Mouse (Mus musculus) lung, postnatal 0 days (tissue): ENCODE results near the gene Rab27a. TPM values are rescaled to one million over a fixed set of nuclear protein-coding genes. Genes with fewer than 3 reads are reported as not detected.
A peak's percentile ranks its signal among the peaks of the same experiment; 100 is the strongest.
"Not testable (repeated sequence)": the region's sequence is repeated elsewhere in the genome, so short reads cannot be mapped to it uniquely, and the experiment has no call there.

ENCODE experiments used
- ATAC-seq: fragments of 200-750 bp; cut with Nextera tagmentation; 2 replicates; pipeline ENCODE4 v1.8.0; 2017; ENCODE audit warnings: moderate library complexity
- DNase-seq: peaks from one replicate; pipeline ENCODE4 v3.0.0-alpha.2; 2016; ENCODE audit warnings: low spot score
- H3K27ac ChIP-seq: fragments of 300-500 bp; sonication (generic); 2 replicates; pipeline ENCODE4 v1.5.1; 2014; ENCODE audit warnings: antibody characterized with exemption, mild to moderate bottlenecking, low read length, mixed read lengths
- H3K27me3 ChIP-seq: fragments of 300-500 bp; sonication (generic); replicated peaks from 2 replicates; pipeline ENCODE4 v1.6.1; 2014; ENCODE audit warnings: low read length, mixed read lengths; ENCODE audit not compliant: insufficient read depth
- H3K36me3 ChIP-seq: fragments of 300-500 bp; sonication (generic); 2 replicates; pipeline ENCODE4 v1.6.1; 2014; ENCODE audit warnings: low read length, mixed read lengths; ENCODE audit not compliant: insufficient read depth
- H3K4me1 ChIP-seq: fragments of 300-500 bp; sonication (generic); 2 replicates; pipeline ENCODE4 v1.6.1; 2014; ENCODE audit warnings: antibody characterized with exemption, low read depth, low read length, mixed read lengths; ENCODE audit not compliant: insufficient read depth
- H3K4me2 ChIP-seq: fragments of 300-500 bp; sonication (generic); replicated peaks from 2 replicates; pipeline ENCODE4 v1.6.1; 2014; ENCODE audit warnings: low read depth, mild to moderate bottlenecking, low read length, moderate library complexity, mixed read lengths
- H3K4me3 ChIP-seq: fragments of 300-500 bp; sonication (generic); 2 replicates; pipeline ENCODE4 v1.5.1; 2014; ENCODE audit warnings: low read depth, low read length
- H3K9ac ChIP-seq: fragments of 300-500 bp; sonication (generic); replicated peaks from 2 replicates; pipeline ENCODE4 v1.6.1; 2014; ENCODE audit warnings: low read depth, mild to moderate bottlenecking
- H3K9me3 ChIP-seq: fragments of 300-500 bp; sonication (generic); 2 replicates; pipeline ENCODE4 v1.6.1; 2016; ENCODE audit warnings: low read length, mixed read lengths
- CTCF ChIP-seq: IDR thresholded peaks from 2 replicates; pipeline ENCODE4 v1.5.1; 2016; ENCODE audit warnings: antibody characterized with exemption, mild to moderate bottlenecking
- EP300 ChIP-seq: IDR thresholded peaks from 2 replicates; pipeline ENCODE4 v1.6.1; 2016; ENCODE audit warnings: antibody characterized with exemption, mild to moderate bottlenecking, control low read depth
- WGBS: fragments of 180-500 bp; shearing (Covaris S2); extraction: QIAGEN DNeasy Blood & Tissue Kit; methylation state at CpG from one replicate; pipeline ENCODE4 v1.1.7; 2014; 5-methylcytosine and 5-hydroxymethylcytosine counted together
- polyA plus RNA-seq: library from polyadenylated mRNA; unstranded; fragments of >200 nt; fragmentation: Nextera tagmentation; extraction: Ambion mirVana; gene quantifications from 2 replicates; pipeline ENCODE4 v1.2.1, GENCODE M21; 2015

Gene Rab27a
- polyA plus RNA-seq, 1 experiment from 2014 or later, result 48.7 TPM

DNA sequence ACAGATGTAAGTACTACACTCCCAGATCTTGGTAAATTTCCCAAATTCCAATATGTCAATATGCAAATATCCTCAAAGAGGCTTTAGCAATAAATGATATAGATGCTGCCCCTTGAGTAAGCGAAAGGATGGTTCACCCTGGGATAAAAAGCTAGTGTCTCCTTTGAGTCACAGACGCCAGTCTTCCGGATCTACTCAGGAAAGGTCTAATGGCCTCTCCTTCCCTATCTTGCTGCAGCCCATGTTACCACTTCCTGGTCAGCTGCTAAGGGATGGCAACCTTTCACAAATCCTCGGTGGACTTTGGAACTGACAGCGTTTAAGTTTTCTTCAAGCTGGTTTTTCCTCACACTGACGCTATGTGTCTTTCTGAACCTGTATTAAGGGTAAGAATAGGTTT is 24.0 kb downstream of the Rab27a start:
- H3K27ac ChIP-seq, result peak overlapping the region; percentile 82
- 53% methylated on average over 6 of the region's 6 CpGs for WGBS
- peaks cover 7% of the 10 kb centered on the region; the same call in 1 of the 2 replicates for H3K4me1 ChIP-seq
- H3K9me3 ChIP-seq, result no peaks in the 10 kb centered on the region
- no peak overlapping the region for H3K4me3 ChIP-seq
- no peaks in the 10 kb centered on the region for H3K36me3 ChIP-seq
- no peak overlapping the region for H3K9ac ChIP-seq
- H3K4me2 ChIP-seq, result no peak overlapping the region
- DNase-seq (peak; percentile 60), ATAC-seq (peak; percentile 71)
- TF ChIP-seq EP300, result peak; percentile 83
- no peak for TF ChIP-seq CTCF
- no peaks in the 10 kb centered on the region for H3K27me3 ChIP-seq

DNA sequence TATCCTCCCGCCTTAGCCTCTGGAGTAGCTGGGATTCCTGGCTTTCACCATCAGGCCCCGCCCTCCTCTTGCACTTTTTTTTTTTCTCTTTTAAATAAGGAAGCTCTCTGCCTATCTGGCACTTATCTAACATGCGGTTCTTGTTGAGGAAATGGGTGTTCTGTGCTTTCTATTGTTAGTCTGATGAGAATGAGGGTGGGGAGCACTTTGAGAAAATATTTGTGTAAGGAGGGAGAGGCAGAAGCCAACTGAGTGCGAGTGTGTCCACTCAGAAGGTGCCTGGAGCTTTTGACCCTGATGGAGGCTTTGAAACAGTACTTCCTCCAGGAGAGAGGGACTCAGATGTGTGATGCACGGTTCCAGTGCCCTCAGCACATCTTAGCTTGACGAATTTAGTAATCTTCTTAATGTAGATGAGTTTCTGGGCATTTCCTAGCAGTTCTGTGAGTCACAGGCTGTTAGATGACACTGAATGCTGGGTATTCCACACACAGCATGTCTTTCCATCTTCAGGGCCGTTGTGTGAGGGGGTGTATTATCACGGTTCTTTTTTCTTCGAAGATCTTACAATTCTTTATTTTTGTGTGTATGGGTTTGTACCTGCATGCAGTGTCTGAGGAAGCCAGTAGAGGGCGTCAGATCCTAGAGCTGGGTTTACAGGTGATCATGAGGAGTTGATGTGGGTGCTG is 26.5 kb downstream of the Rab27a start:
- TF ChIP-seq EP300 (peak; percentile 98), CTCF (peak; percentile 43)
- H3K4me2 ChIP-seq, result 0 out of 2 replicates have a peak overlapping the region, but pooled peaks have one; percentile 29
- H3K27ac ChIP-seq, result peak overlapping the region; percentile 71

DNA sequence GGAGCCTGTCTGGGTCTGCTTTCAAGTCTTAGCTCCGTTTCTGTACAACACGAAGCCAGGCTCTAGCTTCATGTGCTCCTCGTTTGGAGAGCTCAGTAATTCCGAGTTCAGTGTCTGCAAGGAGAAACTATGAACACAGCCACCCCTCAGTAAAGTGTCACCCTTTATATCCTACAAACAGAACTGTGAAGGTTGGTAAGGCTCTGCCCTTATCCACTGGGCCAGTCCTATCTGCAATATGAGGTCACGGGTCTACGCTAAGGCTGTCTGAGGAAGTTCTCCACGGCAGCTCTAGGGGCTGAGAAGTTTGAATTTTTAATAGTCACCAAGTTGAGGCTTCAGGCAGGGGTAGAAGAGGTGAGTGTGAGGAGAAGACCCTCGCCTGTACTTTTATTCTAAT is 27.8 kb downstream of the Rab27a start:
- ATAC-seq, result no peak
- WGBS, result 71% methylated on average over 8 of the region's 8 CpGs
- no peaks in the 10 kb centered on the region for H3K27me3 ChIP-seq
- no peak overlapping the region for H3K4me3 ChIP-seq
- no peaks in the 10 kb centered on the region for H3K36me3 ChIP-seq
- no peaks in the 10 kb centered on the region for H3K9me3 ChIP-seq
- TF ChIP-seq EP300 (no peak), CTCF (no peak)
- no peak overlapping the region for H3K27ac ChIP-seq
- no peak for DNase-seq
- H3K4me2 ChIP-seq, result no peak overlapping the region
- no peak overlapping the region for H3K9ac ChIP-seq
- H3K4me1 ChIP-seq, result peaks cover 7% of the 10 kb centered on the region; the same call in 1 of the 2 replicates

More for the DNA sequence above, 26.5 kb downstream of the Rab27a start:
- Histone ChIP-seq H3K9ac (no peak overlapping the region), H3K27me3 (no peaks in the 10 kb centered on the region), H3K4me3 (no peak overlapping the region), H3K4me1 (peaks cover 7% of the 10 kb centered on the region; the same call in 1 of the 2 replicates), H3K9me3 (no peaks in the 10 kb centered on the region), H3K36me3 (no peaks in the 10 kb centered on the region)
- 45% methylated on average over 10 of the region's 10 CpGs for WGBS
- DNase-seq, result peak; percentile 92
- peak; percentile 66 for ATAC-seq

DNA sequence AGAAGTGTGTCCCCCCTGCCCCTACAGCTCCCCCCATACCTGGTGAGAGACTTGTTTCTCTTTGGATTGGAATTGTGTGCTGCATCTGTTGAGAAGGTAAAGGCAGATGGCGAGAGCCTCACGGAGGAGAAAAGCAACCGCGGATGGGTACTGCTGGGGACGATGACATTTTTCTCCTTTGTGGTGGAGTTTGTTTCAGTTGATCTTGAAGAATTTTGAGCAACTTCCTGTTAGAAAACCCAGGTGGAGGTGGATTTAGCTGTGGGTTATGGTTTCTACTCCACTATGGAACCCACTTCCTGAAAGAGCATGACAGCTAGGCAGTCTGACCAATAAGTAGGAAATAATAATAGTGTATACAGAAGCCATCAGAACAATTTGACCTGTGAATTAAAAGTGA is 28.5 kb downstream of the Rab27a start:
- WGBS, result 84% methylated on average over 5 of the region's 5 CpGs
- no peaks in the 10 kb centered on the region for H3K36me3 ChIP-seq
- H3K27me3 ChIP-seq, result no peaks in the 10 kb centered on the region
- DNase-seq, result no peak
- no peak for ATAC-seq
- H3K4me1 ChIP-seq, result peaks cover 1% of the 10 kb centered on the region; the same call in 1 of the 2 replicates
- H3K27ac ChIP-seq, result no peak overlapping the region
- no peak for TF ChIP-seq CTCF
- TF ChIP-seq EP300, result no peak
- H3K4me2 ChIP-seq, result no peak overlapping the region
- H3K9ac ChIP-seq, result no peak overlapping the region
- H3K9me3 ChIP-seq, result no peaks in the 10 kb centered on the region
- H3K4me3 ChIP-seq, result no peak overlapping the region

DNA sequence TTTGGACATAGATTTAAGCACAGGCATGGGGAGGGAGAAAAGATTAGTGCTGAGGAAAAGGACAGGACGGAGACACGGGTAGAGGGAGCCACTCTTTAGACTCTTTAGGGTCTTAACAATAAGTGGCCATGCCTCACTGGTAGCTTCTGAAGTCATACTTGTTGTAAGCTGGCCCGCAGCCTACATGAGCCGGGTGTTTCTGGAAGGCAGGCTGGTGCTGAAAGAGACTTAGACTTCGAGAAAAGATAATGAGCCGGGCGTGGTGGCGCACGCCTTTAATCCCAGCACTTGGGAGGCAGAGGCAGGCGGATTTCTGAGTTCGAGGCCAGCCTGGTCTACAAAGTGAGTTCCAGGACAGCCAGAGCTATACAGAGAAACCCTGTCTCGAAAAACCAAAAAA is 34.7 kb downstream of the Rab27a start:
- H3K9ac ChIP-seq, ATAC-seq: not testable (repeated sequence)
- 85% methylated on average over 9 of the region's 12 CpGs for WGBS

DNA sequence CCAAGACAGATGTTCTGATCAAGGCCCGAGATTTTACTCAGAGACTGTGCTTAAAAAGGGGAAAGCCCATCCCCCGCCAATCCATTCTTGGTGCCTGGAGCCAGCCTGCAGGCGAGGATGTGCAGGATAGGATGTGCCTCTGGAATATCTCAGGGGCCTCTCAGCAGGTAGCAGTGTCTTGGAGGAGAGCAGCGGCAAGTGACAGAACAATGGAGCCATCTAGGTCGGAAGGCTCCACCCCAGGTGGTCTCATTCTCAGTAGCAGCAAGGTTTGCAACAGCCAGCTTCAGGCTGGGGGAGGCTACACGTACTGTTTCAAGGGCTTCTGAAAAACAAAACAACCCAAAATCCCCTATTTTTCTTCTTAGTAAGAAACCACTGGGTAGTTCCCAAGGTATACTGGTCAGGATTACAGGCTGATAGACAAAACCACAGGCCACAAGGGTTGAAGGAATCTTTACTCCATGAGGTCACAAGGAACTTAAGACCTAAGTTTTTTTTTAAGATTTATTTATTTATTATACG is 35.2 kb downstream of the Rab27a start:
- TF ChIP-seq CTCF (no peak), EP300 (no peak)

More for the DNA sequence above, 34.7 kb downstream of the Rab27a start:
- H3K9me3 ChIP-seq, H3K27me3 ChIP-seq, DNase-seq, H3K4me2 ChIP-seq, H3K4me3 ChIP-seq, H3K4me1 ChIP-seq, H3K27ac ChIP-seq, H3K36me3 ChIP-seq: not testable (repeated sequence)

More for the DNA sequence above, 35.2 kb downstream of the Rab27a start:
- no peak overlapping the region for H3K9ac ChIP-seq
- H3K4me2 ChIP-seq, result no peak overlapping the region
- WGBS, result 58% methylated on average over 7 of the region's 7 CpGs
- ATAC-seq (no peak), DNase-seq (no peak)
- no peaks in the 10 kb centered on the region for H3K4me1 ChIP-seq
- H3K36me3 ChIP-seq, result no peaks in the 10 kb centered on the region
- no peaks in the 10 kb centered on the region for H3K9me3 ChIP-seq
- H3K4me3 ChIP-seq, result no peak overlapping the region
- no peak overlapping the region for H3K27ac ChIP-seq
- no peaks in the 10 kb centered on the region for H3K27me3 ChIP-seq
